Mouse (Mus musculus) heart, embryonic 10.5 days (tissue): ENCODE data around the gene Lrrfip1. TPM values are rescaled to one million over a fixed set of nuclear protein-coding genes. Genes with fewer than 3 reads are reported as not detected.

Source experiments
- DNase-seq: peaks from one replicate; pipeline ENCODE4 v3.0.0-alpha.2; 2017; ENCODE audit warnings: low spot score
- H3K27ac ChIP-seq: fragments of 300-500 bp; sonication (generic); 2 replicates; pipeline ENCODE4 v1.5.1; 2016; ENCODE audit warnings: mild to moderate bottlenecking
- H3K27me3 ChIP-seq: fragments of 300-500 bp; sonication (generic); 2 replicates; pipeline ENCODE4 v1.6.1; 2016; ENCODE audit warnings: mild to moderate bottlenecking; ENCODE audit not compliant: poor library complexity, insufficient read depth, severe bottlenecking
- H3K36me3 ChIP-seq: fragments of 300-500 bp; sonication (generic); 2 replicates; pipeline ENCODE4 v1.6.1; 2016; ENCODE audit warnings: mild to moderate bottlenecking, moderate library complexity
- H3K4me1 ChIP-seq: fragments of 300-500 bp; sonication (generic); 2 replicates; pipeline ENCODE4 v1.6.1; 2016; ENCODE audit warnings: mild to moderate bottlenecking
- H3K4me3 ChIP-seq: fragments of 300-500 bp; sonication (generic); 2 replicates; pipeline ENCODE4 v1.5.1; 2016; ENCODE audit warnings: mild to moderate bottlenecking, moderate library complexity
- H3K9me3 ChIP-seq: fragments of 300-500 bp; sonication (generic); 2 replicates; pipeline ENCODE4 v1.6.1; 2016; ENCODE audit warnings: mild to moderate bottlenecking, moderate library complexity
- WGBS: fragments of 180-500 bp; shearing (Covaris S2); methylation state at CpG from one replicate; pipeline ENCODE4 v1.1.7; 2016; 5-methylcytosine and 5-hydroxymethylcytosine counted together
- polyA plus RNA-seq: library from polyadenylated mRNA; unstranded; fragments of >200 nt; fragmentation: Nextera tagmentation; extraction: Ambion mirVana; gene quantifications from 2 replicates; pipeline ENCODE4 v1.2.1, GENCODE M21; 2016

Gene Lrrfip1
- polyA plus RNA-seq, 1 experiment from 2014 or later, result 91.6 TPM

- Histone ChIP-seq H3K27ac (peak overlapping the region; percentile 87), H3K4me1 (peaks cover 85% of the 10 kb centered on the region), H3K27me3 (no peaks in the 10 kb centered on the region), H3K36me3 (no peaks in the 10 kb centered on the region), H3K9me3 (no peaks in the 10 kb centered on the region), H3K4me3 (peak overlapping the region; percentile 71)
- under 1% methylated on average over 41 of the region's 41 CpGs for WGBS
- DNase-seq, result peak; percentile 93
Measured at GRCm38 (mm10) chr1:91053218-91054073, 54.9 kb downstream of the Lrrfip1 start.

GRCm38 (mm10) chr1:91054074-91054471 is 55.5 kb downstream of the Lrrfip1 start:
- no peaks in the 10 kb centered on the region for H3K27me3 ChIP-seq
- peaks cover 85% of the 10 kb centered on the region for H3K4me1 ChIP-seq
- 24% methylated on average over 10 of the region's 10 CpGs for WGBS
- no peak for DNase-seq
- peak overlapping the region; percentile 71 for H3K4me3 ChIP-seq
- peak overlapping the region; percentile 87 for H3K27ac ChIP-seq
- H3K36me3 ChIP-seq, result no peaks in the 10 kb centered on the region
- no peaks in the 10 kb centered on the region for H3K9me3 ChIP-seq

- peaks cover 90% of the 10 kb centered on the region for H3K4me1 ChIP-seq
- H3K27ac ChIP-seq, result peak overlapping the region; percentile 87
Measured at GRCm38 (mm10) chr1:91054815-91055214, 56.3 kb downstream of the Lrrfip1 start.

GRCm38 (mm10) chr1:91055744-91056143 is 57.2 kb downstream of the Lrrfip1 start:
- no peaks in the 10 kb centered on the region for H3K27me3 ChIP-seq
- H3K4me1 ChIP-seq, result peaks cover 95% of the 10 kb centered on the region
- peak overlapping the region; percentile 71 for H3K4me3 ChIP-seq
- no peak for DNase-seq
- no peaks in the 10 kb centered on the region for H3K9me3 ChIP-seq
- peak overlapping the region; percentile 87 for H3K27ac ChIP-seq
- 54% methylated on average over 9 of the region's 9 CpGs for WGBS
- no peaks in the 10 kb centered on the region for H3K36me3 ChIP-seq

More at GRCm38 (mm10) chr1:91054815-91055214, 56.3 kb downstream of the Lrrfip1 start:
- 50% methylated on average over 3 of the region's 3 CpGs for WGBS
- no peaks in the 10 kb centered on the region for H3K36me3 ChIP-seq
- no peaks in the 10 kb centered on the region for H3K27me3 ChIP-seq
- no peaks in the 10 kb centered on the region for H3K9me3 ChIP-seq
- H3K4me3 ChIP-seq, result peak overlapping the region; percentile 71
- no peak for DNase-seq

GRCm38 (mm10) chr1:91056416-91056815 is 57.9 kb downstream of the Lrrfip1 start:
- 70% methylated on average over 8 of the region's 8 CpGs for WGBS
- Histone ChIP-seq H3K4me3 (peak overlapping the region; percentile 71), H3K27ac (peak overlapping the region; percentile 87), H3K9me3 (no peaks in the 10 kb centered on the region), H3K4me1 (peaks cover 98% of the 10 kb centered on the region), H3K36me3 (no peaks in the 10 kb centered on the region), H3K27me3 (no peaks in the 10 kb centered on the region)
- DNase-seq, result no peak

GRCm38 (mm10) chr1:91057311-91058245 is 59.0 kb downstream of the Lrrfip1 start:
- no peaks in the 10 kb centered on the region for H3K36me3 ChIP-seq
- H3K27me3 ChIP-seq, result no peaks in the 10 kb centered on the region
- 54% methylated on average over 18 of the region's 18 CpGs for WGBS
- H3K9me3 ChIP-seq, result no peaks in the 10 kb centered on the region
- no peak for DNase-seq
- peak overlapping the region; percentile 71; the same call in 1 of the 2 replicates for H3K4me3 ChIP-seq
- peaks cover 98% of the 10 kb centered on the region for H3K4me1 ChIP-seq
- peak overlapping the region; percentile 87 for H3K27ac ChIP-seq

GRCm38 (mm10) chr1:91058251-91058650 is 59.7 kb downstream of the Lrrfip1 start:
- Histone ChIP-seq H3K27me3 (no peaks in the 10 kb centered on the region), H3K27ac (no peak overlapping the region), H3K4me1 (peaks cover 98% of the 10 kb centered on the region), H3K36me3 (no peaks in the 10 kb centered on the region), H3K4me3 (no peak overlapping the region), H3K9me3 (no peaks in the 10 kb centered on the region)
- 54% methylated on average over 6 of the region's 6 CpGs for WGBS
- no peak for DNase-seq

GRCm38 (mm10) chr1:91059792-91060604 is 61.5 kb downstream of the Lrrfip1 start:
- Histone ChIP-seq H3K4me3 (no peak overlapping the region), H3K9me3 (no peaks in the 10 kb centered on the region), H3K27me3 (no peaks in the 10 kb centered on the region), H3K36me3 (peaks cover 7% of the 10 kb centered on the region; the same call in 1 of the 2 replicates), H3K27ac (0 out of 2 replicates have a peak overlapping the region, but pooled peaks have one; percentile 59), H3K4me1 (peaks cover 96% of the 10 kb centered on the region)
- DNase-seq, result no peak
- 34% methylated on average over 9 of the region's 9 CpGs for WGBS

- 27% methylated on average over 4 of the region's 4 CpGs for WGBS
- no peak for DNase-seq
- Histone ChIP-seq H3K27me3 (no peaks in the 10 kb centered on the region), H3K4me3 (no peak overlapping the region), H3K4me1 (peaks cover 96% of the 10 kb centered on the region), H3K9me3 (no peaks in the 10 kb centered on the region), H3K27ac (0 out of 2 replicates have a peak overlapping the region, but pooled peaks have one; percentile 59), H3K36me3 (peaks cover 7% of the 10 kb centered on the region; the same call in 1 of the 2 replicates)
Measured at GRCm38 (mm10) chr1:91061105-91061504, 62.6 kb downstream of the Lrrfip1 start.

- Histone ChIP-seq H3K4me1 (peaks cover 94% of the 10 kb centered on the region), H3K4me3 (no peak overlapping the region), H3K9me3 (no peaks in the 10 kb centered on the region), H3K36me3 (peaks cover 7% of the 10 kb centered on the region; the same call in 1 of the 2 replicates), H3K27me3 (no peaks in the 10 kb centered on the region), H3K27ac (peak overlapping the region; percentile 62)
- DNase-seq, result no peak
- 51% methylated on average over 5 of the region's 5 CpGs for WGBS
Measured at GRCm38 (mm10) chr1:91062363-91062762, 63.8 kb downstream of the Lrrfip1 start.

- H3K36me3 ChIP-seq, result peaks cover 11% of the 10 kb centered on the region
- peak overlapping the region; percentile 56 for H3K27ac ChIP-seq
- no peak for DNase-seq
- H3K4me1 ChIP-seq, result peaks cover 95% of the 10 kb centered on the region
- 87% methylated on average over 2 of the region's 2 CpGs for WGBS
- no peaks in the 10 kb centered on the region for H3K9me3 ChIP-seq
- no peak overlapping the region for H3K4me3 ChIP-seq
- H3K27me3 ChIP-seq, result no peaks in the 10 kb centered on the region
Measured at GRCm38 (mm10) chr1:91064053-91064452, 65.5 kb downstream of the Lrrfip1 start.

GRCm38 (mm10) chr1:91064903-91065525 is 66.5 kb downstream of the Lrrfip1 start:
- Histone ChIP-seq H3K27me3 (no peaks in the 10 kb centered on the region), H3K36me3 (peaks cover 11% of the 10 kb centered on the region), H3K9me3 (no peaks in the 10 kb centered on the region), H3K4me3 (no peak overlapping the region), H3K4me1 (peaks cover 92% of the 10 kb centered on the region), H3K27ac (peak overlapping the region; percentile 59)
- 85% methylated on average over 11 of the region's 11 CpGs for WGBS
- no peak for DNase-seq
